Mouse (Mus musculus): ENCODE data around the gene Kcmf1.
"Not testable (repeated sequence)": the region's sequence is repeated elsewhere in the genome, so short reads cannot be mapped to it uniquely, and the experiment has no call there.

Gene Kcmf1

GRCm38 (mm10) chr6:72899201-72899780 lies 488 bp downstream of the Kcmf1 start:
- peak; percentile 17 for DNase-seq (ENCODE audit: low spot score)

GRCm38 (mm10) chr6:72898244-72899200 lies 1.3 kb downstream of the Kcmf1 start:
- peak; percentile 19 for DNase-seq (ENCODE audit: low spot score)

- DNase-seq (ENCODE audit: low spot score), result no peak
Measured at GRCm38 (mm10) chr6:72895000-72895399, 4.8 kb downstream of the Kcmf1 start.

- no peak for DNase-seq (ENCODE audit: low spot score)
Measured at GRCm38 (mm10) chr6:72891238-72891637, 8.5 kb downstream of the Kcmf1 start.

GRCm38 (mm10) chr6:72888655-72889054 lies 11.1 kb downstream of the Kcmf1 start:
- DNase-seq (ENCODE audit: low spot score), result no peak

GRCm38 (mm10) chr6:72885268-72885667 lies 14.5 kb downstream of the Kcmf1 start:
- no peak for DNase-seq (ENCODE audit: low spot score)

GRCm38 (mm10) chr6:72884767-72885166 lies 15.0 kb downstream of the Kcmf1 start:
- DNase-seq (ENCODE audit: low spot score), result no peak

GRCm38 (mm10) chr6:72882661-72883458 lies 16.9 kb downstream of the Kcmf1 start:
- no peak for DNase-seq (ENCODE audit: low spot score)

GRCm38 (mm10) chr6:72882222-72882621 lies 17.6 kb downstream of the Kcmf1 start:
- no peak for DNase-seq (ENCODE audit: low spot score)

- DNase-seq (ENCODE audit: low spot score), result no peak
Measured at GRCm38 (mm10) chr6:72881619-72881979, 18.2 kb downstream of the Kcmf1 start.

- no peak for DNase-seq (ENCODE audit: low spot score)
Measured at GRCm38 (mm10) chr6:72880913-72881618, 18.7 kb downstream of the Kcmf1 start.

GRCm38 (mm10) chr6:72876629-72877028 lies 23.1 kb downstream of the Kcmf1 start:
- DNase-seq (ENCODE audit: low spot score), result no peak

GRCm38 (mm10) chr6:72873338-72873737 lies 26.4 kb downstream of the Kcmf1 start:
- DNase-seq (ENCODE audit: low spot score), result no peak

- no peak for DNase-seq (ENCODE audit: low spot score)
Measured at GRCm38 (mm10) chr6:72872276-72872675, 27.5 kb downstream of the Kcmf1 start.

- DNase-seq (ENCODE audit: low spot score), result no peak
Measured at GRCm38 (mm10) chr6:72869601-72870000, 30.2 kb downstream of the Kcmf1 start.

GRCm38 (mm10) chr6:72868688-72869087 lies 31.1 kb downstream of the Kcmf1 start:
- no peak for DNase-seq (ENCODE audit: low spot score)

- no peak for DNase-seq (ENCODE audit: low spot score)
Measured at GRCm38 (mm10) chr6:72867746-72868145, 32.0 kb downstream of the Kcmf1 start.

GRCm38 (mm10) chr6:72866232-72866631 lies 33.5 kb downstream of the Kcmf1 start:
- no peak for DNase-seq (ENCODE audit: low spot score)

- not testable (repeated sequence) for DNase-seq (ENCODE audit: low spot score)
Measured at GRCm38 (mm10) chr6:72862686-72863085, 37.1 kb downstream of the Kcmf1 start.

GRCm38 (mm10) chr6:72854256-72854655 lies 45.5 kb downstream of the Kcmf1 start:
- no peak for DNase-seq (ENCODE audit: low spot score)

- DNase-seq (ENCODE audit: low spot score), result no peak
Measured at GRCm38 (mm10) chr6:72852180-72852579, 47.6 kb downstream of the Kcmf1 start.

- no peak for DNase-seq (ENCODE audit: low spot score)
Measured at GRCm38 (mm10) chr6:72851633-72852032, 48.1 kb downstream of the Kcmf1 start.

Measured in urinary bladder, postnatal 10 days (tissue).